Mouse (Mus musculus): Measurements from ENCODE around the gene Dsp. TPM values are rescaled to one million over a fixed set of nuclear protein-coding genes. Genes with fewer than 3 reads are reported as not detected.

Gene Dsp
- 10 to 100 TPM; 14.2 to 14.7 TPM for total RNA-seq (2021)
- long read RNA-seq, experiment 1, partial matches to known transcripts, result 1 of 1 reads
- long read RNA-seq, experiment 1, other reads (novel, unspliced or antisense), result 0 of 1 reads
- long read RNA-seq, experiment 2, full-length matches to known transcripts, result 1 of 6 reads
- long read RNA-seq, experiment 2, partial matches to known transcripts, result 3 of 6 reads
- long read RNA-seq, experiment 2, other reads (novel, unspliced or antisense), result 2 of 6 reads

DNA sequence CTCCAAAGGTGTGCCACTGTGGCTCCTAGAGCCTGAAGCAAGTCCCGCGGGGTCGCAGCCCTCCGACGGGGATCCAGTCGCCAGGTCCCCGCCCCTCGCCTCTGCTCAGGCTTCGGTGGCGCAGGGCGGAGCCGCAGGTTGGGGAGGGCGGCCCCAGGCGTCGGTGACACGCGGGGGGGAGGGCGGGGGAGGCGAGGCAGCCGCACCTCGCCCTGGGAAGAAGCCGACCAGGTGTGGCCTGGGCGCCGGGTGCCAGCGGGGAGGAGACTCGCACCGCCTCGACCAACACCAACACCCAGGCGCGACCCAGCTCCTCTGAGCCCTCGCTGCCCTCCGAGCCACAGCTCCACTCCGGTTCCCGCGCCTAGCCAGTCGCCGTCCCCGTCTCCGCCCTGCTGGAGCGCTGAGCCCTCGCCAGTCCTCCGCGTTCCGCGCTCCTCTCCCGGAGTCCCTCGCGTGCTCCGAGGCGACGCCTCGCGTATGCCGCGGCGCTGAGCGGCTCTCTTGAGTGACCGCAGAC, at the start of gene Dsp:
Gene Dsp (plus strand): TSS at position 226 of the 520 bp plus-strand sequence.
- DNase-seq (ENCODE audit: low spot score in 2 of 2), result no peak
- no peak for TF ChIP-seq CTCF (conservative IDR thresholded peaks at IDR 0.05)
- peak within 1 kb of the TSS; percentile 53 for H3K27ac ChIP-seq
- H3K4me3 ChIP-seq, result peak within 1 kb of the TSS; percentile 55

DNA sequence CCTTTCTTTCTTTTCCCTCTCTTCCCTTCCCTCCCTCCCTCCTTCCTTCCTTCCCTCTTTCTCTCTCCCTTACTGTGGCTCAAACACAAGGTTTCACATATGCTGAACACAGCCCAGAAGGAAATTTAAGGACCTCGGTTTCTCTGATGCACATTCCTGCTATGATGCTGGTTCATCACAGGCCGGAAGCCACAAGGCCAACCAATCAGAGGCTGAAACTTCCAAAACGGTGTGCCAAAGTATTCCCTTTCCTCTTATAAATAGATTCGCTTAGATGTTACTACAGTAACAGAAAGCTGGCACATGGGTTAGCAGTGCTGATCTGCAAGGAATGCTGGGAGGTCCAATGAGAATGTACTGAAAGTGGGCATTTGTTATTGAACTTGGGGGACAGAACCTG, 47.7 kb upstream of the Dsp start:
- H3K4me3 ChIP-seq, result no peak overlapping the region
- DNase-seq (ENCODE audit: low spot score in 2 of 2), result peak; percentile 16
- no peak for TF ChIP-seq CTCF (conservative IDR thresholded peaks at IDR 0.05)
- peak overlapping the region; percentile 59 for H3K27ac ChIP-seq

DNA sequence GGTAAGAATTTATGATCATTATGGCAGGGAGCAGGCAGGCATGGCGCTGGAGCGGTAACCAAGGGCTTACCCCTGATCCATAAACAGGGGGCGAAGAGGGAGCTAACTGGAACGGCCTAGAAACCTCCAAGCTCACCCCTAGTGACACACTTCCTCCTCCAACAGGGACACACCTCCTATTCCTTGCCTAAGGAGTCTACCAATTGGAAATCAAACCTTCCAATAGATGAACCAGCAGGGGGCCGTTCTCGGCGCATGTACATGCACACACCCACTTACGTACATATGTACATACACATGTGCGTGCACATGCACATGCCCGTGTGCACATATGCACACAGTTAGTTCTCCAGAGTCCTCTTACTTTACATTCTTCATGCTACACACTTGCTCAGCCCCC, 46.6 kb upstream of the Dsp start:
- DNase-seq (ENCODE audit: low spot score in 2 of 2), result no peak
- TF ChIP-seq CTCF (conservative IDR thresholded peaks at IDR 0.05), result no peak
- H3K4me3 ChIP-seq, result no peak overlapping the region
- H3K27ac ChIP-seq, result no peak overlapping the region

DNA sequence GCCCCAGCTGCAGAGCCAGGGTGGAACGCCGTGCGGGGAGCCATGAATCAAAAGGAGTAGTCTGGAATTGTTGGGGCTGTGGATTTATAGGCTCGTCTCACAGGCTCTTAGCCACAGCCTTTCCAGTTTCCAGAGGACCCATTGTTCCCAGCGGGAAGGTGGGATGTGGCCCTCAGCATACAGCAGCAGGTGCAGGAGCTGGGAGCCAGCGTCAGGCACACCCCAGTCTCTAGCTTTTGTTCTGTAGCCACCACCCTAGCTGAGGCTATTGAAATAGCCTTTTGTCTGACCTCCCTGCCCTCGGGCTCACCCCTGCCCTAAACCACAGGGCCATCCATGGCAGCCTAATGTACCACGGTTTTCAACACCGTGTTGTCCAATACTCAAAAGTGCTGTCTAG, 42.0 kb upstream of the Dsp start:
- H3K27ac ChIP-seq, result no peak overlapping the region
- DNase-seq (ENCODE audit: low spot score in 2 of 2), result no peak
- TF ChIP-seq CTCF (conservative IDR thresholded peaks at IDR 0.05), result no peak

DNA sequence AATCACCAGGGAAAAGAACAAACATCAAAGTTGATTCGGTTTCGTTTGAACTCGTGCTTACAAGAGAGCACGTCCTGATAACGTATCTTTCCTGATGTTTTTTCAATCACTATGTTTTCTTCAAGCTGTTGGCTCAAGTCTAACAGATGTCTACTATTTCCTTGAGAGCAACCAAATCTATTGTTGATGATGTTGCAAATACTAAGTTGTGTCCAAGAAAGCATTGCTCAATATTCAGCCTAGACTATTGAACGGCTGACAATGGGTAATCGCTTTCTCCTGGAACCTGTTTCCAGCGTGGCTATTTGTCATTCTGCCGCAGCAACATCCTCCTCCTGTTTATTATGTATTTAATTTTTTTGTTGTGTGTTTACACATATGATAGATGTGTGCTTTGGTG, 28.8 kb upstream of the Dsp start:
- H3K4me3 ChIP-seq, result no peak overlapping the region
- H3K27ac ChIP-seq, result no peak overlapping the region
- no peak for DNase-seq (ENCODE audit: low spot score in 2 of 2)
- no peak for TF ChIP-seq CTCF (conservative IDR thresholded peaks at IDR 0.05)

More for the DNA sequence above, 42.0 kb upstream of the Dsp start:
- no peak overlapping the region for H3K4me3 ChIP-seq

DNA sequence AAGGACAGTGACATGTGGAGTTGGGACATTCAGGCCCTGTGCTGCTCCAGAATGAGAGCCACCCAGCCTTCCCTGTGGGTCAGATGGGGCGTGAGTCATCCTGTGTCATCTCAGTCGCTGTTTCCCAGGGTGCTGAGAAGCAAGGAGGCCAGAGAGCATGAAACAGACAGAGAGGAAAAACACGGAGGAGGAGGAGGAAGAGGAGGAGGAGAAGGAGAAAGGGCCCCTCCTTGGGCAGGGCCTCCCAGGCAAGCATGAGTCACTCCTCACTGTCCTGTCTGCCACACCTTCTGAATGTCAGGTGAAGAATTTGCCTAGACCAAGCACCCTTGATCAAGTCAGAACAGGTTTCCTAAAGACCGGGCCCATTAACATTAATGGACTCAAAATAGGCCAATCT, 27.4 kb upstream of the Dsp start:
- Histone ChIP-seq H3K4me3 (no peak overlapping the region), H3K27ac (no peak overlapping the region)
- no peak for TF ChIP-seq CTCF (conservative IDR thresholded peaks at IDR 0.05)
- DNase-seq (ENCODE audit: low spot score in 2 of 2), result no peak

DNA sequence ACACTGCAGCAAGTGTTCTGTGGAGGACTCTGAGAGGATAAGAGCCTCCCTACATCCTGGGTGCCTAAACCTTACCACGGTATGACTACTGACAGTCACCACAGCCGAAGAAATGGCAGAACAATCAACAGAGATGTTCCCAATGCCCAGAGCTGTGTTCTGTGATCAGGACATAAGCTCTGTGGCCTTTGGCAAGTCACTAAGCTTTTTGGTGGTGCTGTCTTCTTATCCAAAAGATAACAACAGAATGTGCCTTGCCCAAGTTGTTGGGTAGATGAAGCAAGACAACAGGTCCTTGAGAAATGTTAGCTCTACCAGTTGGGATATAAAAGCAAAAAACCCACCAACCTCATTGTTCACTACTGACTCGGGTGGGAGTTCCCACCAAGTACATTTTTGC, 23.4 kb upstream of the Dsp start:
- no peak for TF ChIP-seq CTCF (conservative IDR thresholded peaks at IDR 0.05)
- Histone ChIP-seq H3K27ac (no peak overlapping the region), H3K4me3 (no peak overlapping the region)
- no peak for DNase-seq (ENCODE audit: low spot score in 2 of 2)

DNA sequence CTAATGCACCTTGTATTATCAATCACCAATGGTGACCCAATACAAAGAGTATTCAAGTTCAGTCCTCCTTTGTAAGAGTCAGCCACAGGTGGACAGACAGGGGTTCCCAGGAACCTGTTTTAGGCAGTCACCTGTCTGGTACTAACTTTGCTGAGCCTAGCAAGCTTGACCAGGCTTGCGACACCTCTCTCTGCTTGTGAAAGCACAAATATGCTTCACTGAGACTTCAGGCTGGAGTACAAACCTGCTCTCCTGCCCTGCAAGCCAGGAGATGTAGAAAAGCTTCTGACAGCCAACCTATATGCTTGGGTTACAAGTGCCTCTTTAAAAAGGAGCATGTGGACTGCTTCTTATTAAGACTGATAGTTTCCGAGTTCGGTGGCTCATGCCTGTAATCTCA, 22.8 kb upstream of the Dsp start:
- TF ChIP-seq CTCF (conservative IDR thresholded peaks at IDR 0.05), result no peak
- H3K4me3 ChIP-seq, result no peak overlapping the region
- no peak overlapping the region for H3K27ac ChIP-seq
- DNase-seq (ENCODE audit: low spot score in 2 of 2), result no peak

DNA sequence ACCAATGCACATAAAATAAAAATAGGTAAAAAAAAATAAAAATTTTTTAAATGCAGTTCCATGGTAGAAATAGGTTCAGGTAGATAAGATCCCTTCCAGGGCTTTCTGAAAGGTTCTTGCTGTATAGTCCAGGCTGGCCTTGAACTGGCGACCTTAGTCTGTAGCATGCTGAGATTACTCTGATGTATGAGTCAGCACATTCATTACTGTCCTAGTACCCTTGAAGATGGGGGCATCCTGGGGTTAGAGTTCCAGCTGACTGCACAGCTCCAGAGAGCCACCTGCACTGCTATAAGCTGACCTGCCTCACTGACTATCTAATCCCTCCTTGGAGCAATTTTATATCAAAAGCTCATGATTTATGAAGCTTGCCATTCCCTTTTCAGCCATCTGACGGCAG, 21.6 kb upstream of the Dsp start:
- no peak for DNase-seq (ENCODE audit: low spot score in 2 of 2)
- TF ChIP-seq CTCF (conservative IDR thresholded peaks at IDR 0.05), result no peak
- Histone ChIP-seq H3K4me3 (no peak overlapping the region), H3K27ac (no peak overlapping the region)

DNA sequence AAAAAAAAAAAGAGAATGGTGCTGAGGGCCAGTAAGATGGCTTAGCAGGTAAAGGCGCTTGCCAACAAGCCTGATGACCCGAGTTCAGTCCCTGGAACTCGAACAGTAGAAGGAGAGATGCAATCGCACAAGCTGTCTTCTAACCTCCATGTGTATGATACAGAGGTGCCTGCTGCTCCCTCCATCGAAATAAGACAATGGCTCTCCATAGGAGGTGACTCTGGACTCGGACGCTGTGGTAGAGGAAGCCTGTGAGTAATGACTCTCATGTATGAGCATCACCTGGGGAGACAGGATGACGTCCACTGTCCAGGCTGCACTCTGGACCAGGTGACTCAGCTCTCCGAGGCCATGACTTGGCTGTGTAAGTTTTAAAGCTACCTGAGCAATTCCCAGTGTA, 21.0 kb upstream of the Dsp start:
- no peak overlapping the region for H3K4me3 ChIP-seq
- no peak for TF ChIP-seq CTCF (conservative IDR thresholded peaks at IDR 0.05)
- no peak for DNase-seq (ENCODE audit: low spot score in 2 of 2)

DNA sequence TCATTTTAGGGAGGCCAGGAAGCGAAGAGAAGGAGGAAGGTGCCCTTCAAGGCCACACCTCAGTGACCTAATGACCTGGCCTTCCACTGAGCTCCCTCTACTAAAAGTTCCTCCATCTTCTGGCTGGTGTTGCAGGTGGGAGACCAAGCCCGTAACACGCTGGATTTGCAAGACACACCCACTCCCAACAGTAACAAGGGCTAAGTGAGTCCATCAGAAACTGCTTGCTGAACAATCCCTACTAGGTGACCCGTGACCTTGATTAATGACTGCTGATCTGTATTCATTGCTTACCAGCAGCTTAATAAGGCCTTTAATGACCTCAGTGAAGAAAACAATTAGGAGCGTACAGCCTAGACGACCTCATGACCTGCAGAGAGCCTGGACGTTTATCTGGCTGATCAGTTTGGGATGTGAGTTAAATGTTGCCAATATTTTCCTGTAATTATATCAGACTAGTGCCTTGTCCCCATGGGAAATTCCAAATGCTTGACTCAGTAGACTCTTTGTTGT, 18.0 kb upstream of the Dsp start:
- DNase-seq (ENCODE audit: low spot score in 2 of 2), result no peak
- no peak for TF ChIP-seq CTCF (conservative IDR thresholded peaks at IDR 0.05)
- Histone ChIP-seq H3K27ac (no peak overlapping the region), H3K4me3 (no peak overlapping the region)

More for the DNA sequence above, 21.0 kb upstream of the Dsp start:
- H3K27ac ChIP-seq, result no peak overlapping the region

DNA sequence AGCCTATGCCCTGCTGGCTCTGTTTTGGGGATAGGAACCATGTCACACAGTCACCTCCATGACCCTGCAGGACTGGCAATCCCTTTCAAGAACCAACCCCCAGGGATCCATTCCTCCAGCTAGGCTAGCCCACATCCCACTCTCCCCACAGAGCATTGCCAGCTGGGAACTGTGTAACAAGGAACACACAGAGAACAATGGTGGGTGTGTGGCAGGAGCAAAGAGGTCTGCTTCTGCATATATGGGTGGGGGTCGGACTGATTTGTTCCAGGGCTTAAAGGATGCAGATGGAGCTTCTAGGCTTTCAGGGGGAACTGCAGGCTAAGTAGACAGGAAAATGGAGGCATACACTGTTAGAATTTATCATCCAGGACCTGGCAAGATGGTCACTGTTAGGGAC, 10.6 kb upstream of the Dsp start:
- H3K27ac ChIP-seq, result no peak overlapping the region
- no peak for TF ChIP-seq CTCF (conservative IDR thresholded peaks at IDR 0.05)

DNA sequence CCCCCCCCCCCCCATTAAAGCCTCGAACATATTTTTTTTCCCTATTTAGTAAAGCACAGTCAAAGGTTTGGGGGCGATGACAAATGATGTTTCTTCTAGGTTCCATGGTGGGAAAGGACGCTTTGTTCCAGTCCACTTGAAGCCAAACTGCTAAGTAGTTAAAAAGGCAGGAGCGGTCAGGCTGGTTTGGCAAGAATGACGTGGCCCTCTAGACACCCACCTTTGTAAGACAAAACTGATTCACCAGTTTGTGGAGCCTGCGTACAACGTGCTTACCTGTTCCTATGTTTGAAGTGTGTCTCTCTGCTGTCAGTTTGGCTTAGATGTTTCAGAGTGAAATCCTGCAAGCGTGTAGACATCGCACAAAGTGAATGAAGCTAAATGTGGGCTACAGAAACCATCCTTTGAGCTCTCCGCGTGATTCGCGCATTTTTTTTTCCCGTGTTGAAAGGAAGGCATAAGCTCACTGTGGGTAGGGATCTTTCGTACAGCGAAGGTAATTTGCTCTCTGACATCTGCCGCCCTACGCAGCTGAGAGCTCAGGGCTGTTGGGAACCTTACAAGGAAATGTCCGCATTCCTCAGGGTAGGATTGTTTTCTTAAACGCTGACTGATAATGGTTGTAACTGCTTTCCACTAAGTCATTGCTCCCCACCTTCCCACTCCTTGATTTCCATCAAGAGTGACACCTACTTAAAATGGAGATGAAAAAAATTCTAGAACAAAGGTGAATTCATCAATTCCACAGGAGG, 6.0 kb upstream of the Dsp start:
- DNase-seq (ENCODE audit: low spot score in 2 of 2), result no peak
- no peak overlapping the region for H3K27ac ChIP-seq
- H3K4me3 ChIP-seq, result no peak overlapping the region
- TF ChIP-seq CTCF (conservative IDR thresholded peaks at IDR 0.05), result no peak

More for the DNA sequence above, 10.6 kb upstream of the Dsp start:
- DNase-seq (ENCODE audit: low spot score in 2 of 2), result no peak
- no peak overlapping the region for H3K4me3 ChIP-seq

DNA sequence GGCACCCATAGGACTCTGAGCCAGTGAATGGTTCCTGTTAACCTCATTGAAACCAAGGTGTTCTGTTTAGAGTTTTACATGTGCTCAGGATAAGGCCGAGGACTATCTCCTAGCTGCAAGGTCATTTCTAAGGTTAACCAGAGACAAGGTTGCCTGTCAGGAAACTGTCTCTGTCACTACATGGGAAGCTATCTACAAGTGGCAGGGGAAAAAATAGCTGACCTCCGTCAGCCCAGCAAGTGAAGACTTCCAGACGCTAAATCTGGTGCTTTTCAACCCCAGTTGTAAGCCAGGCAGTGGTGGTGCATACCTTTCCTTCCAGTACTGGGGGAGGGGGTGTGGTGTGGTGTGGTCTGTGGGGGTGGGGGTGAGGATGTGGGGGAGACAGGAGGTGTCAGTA, 2.7 kb upstream of the Dsp start:
- no peak for DNase-seq (ENCODE audit: low spot score in 2 of 2)
- Histone ChIP-seq H3K27ac (no peak overlapping the region), H3K4me3 (no peak overlapping the region)
- TF ChIP-seq CTCF (conservative IDR thresholded peaks at IDR 0.05), result no peak

Measured in layer of hippocampus, adult 2 months (tissue).